Mouse (Mus musculus): Measurements from ENCODE around the gene Lmna. TPM values are rescaled to one million over a fixed set of nuclear protein-coding genes. Genes with fewer than 3 reads are reported as not detected.

Gene Lmna
- total and polyA plus RNA-seq, 2 experiments from 2014 or later: 59.7 to 61.1 TPM

DNA sequence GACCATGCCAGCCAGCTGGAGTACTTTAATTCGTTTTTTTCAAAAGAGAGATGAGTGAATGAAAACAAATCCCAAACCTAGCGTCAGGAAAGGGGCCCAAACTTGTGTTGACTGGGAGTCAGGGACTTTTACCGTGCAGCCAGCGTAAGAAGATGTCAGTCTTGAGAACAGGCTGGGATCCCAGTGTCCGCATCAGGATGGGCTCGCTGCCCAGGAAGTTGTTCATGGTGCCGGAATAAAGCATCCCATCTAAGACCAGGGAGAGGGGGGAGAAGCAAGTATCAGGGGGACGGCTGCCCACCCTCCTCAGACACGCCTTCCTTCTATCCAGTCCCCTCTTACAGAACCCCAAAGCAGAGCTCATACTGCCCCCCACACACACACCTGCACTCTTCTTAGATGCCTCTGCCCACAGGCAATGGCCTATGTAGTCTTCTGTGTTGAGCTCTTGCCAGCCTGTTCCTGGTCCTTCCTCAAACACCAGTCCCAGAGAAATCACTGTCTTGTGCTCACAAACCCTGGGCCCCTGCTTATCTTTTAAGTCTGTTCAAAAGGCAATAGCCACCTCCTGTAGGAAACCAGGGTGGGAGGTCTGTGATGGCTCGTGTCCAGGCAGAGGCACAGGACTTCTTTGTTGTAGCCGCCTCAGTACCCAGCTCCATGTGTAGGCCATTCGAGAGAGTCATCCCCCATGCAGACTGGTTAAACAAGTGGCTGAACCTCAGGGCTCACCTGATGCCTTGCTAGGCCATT lies 59.2 kb downstream of the Lmna start:
- ATAC-seq (peak; percentile 34; the same call in 1 of the 2 replicates), DNase-seq (ENCODE audit: low spot score) (peak; percentile 42)
- Histone ChIP-seq H3K9me3 (ENCODE audit: low read length) (no peaks in the 10 kb centered on the region), H3K4me3 (ENCODE audit: low read length) (no peak overlapping the region), H3K27me3 (ENCODE audit: insufficient read depth, low read length) (no peaks in the 10 kb centered on the region), H3K4me2 (ENCODE audit: low read depth, low read length) (no peak overlapping the region), H3K4me1 (ENCODE audit: insufficient read depth, low read length) (0 out of 2 replicates have a peak, but pooled peaks cover 4% of the 10 kb centered on the region), H3K27ac (no peak overlapping the region), H3K9ac (replicated peaks; ENCODE audit: low read length) (no peak overlapping the region), H3K36me3 (ENCODE audit: insufficient read depth, low read length) (peaks cover 10% of the 10 kb centered on the region; the same call in 1 of the 2 replicates)
- WGBS: 55% methylated on average over 12 of the region's 12 CpGs
- TF ChIP-seq CTCF (IDR thresholded peaks at IDR 0.05; ENCODE audit: low read depth): no peak

DNA sequence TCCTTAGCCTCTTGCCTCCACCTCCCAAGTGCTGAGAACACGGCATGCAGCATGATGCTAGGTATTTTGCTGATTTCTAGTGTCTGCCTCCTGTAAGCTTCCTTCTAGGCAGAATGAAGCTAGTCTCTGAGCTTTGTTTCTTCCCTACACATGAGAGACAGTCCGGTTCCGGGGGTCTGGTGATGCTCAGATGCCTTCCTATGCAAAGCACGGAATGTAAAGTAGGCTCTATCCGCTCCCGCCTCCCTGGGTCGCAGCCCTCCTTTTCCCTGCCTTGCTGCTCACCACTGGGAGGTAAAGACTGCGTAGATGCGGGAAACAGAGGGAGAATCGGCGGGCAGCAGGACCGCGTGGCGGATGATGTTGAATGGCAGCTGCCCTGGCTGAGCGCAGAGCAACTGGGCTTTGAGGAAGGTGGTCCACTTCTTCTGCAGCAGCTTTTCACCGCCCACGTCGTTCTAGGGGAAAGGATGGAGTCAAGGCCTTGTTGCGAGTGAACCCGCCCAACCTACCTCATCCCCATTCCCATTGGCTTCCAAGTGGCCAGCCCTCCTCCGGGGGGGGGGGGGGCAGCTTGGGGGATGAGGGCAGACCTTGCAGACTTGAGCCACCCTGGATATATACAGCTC lies 60.2 kb downstream of the Lmna start:
- DNase-seq (ENCODE audit: low spot score) (peak; percentile 53), ATAC-seq (peak; percentile 66)
- Histone ChIP-seq H3K4me3 (ENCODE audit: low read length) (no peak overlapping the region), H3K27me3 (ENCODE audit: insufficient read depth, low read length) (no peaks in the 10 kb centered on the region), H3K9me3 (ENCODE audit: low read length) (no peaks in the 10 kb centered on the region), H3K36me3 (ENCODE audit: insufficient read depth, low read length) (peaks cover 10% of the 10 kb centered on the region; the same call in 1 of the 2 replicates), H3K27ac (no peak overlapping the region), H3K9ac (replicated peaks; ENCODE audit: low read length) (no peak overlapping the region), H3K4me1 (ENCODE audit: insufficient read depth, low read length) (0 out of 2 replicates have a peak, but pooled peaks cover 4% of the 10 kb centered on the region), H3K4me2 (ENCODE audit: low read depth, low read length) (peak overlapping the region; percentile 43)
- no peak for TF ChIP-seq CTCF (IDR thresholded peaks at IDR 0.05; ENCODE audit: low read depth)
- WGBS: 11% methylated on average over 21 of the region's 21 CpGs

DNA sequence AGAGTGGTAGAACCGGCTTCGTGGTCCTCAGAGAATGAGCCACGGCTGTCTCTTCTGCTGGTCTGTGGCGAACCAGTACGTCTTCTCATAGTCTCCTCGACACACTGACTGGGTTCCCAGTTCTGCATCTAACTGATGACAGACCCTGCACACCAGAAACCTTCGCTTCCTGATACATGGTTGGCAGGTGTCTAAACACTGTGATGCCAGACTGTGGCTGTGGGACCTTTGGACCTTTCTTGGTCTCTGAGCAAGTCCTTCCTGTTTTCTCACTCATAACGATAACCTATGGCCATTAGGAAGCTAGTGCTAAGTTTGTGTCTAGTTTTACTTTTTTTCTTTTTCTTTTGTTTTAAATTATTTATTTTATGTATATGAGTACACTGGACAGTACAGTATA lies 61.3 kb downstream of the Lmna start:
- Histone ChIP-seq H3K9me3 (ENCODE audit: low read length) (no peaks in the 10 kb centered on the region), H3K36me3 (ENCODE audit: insufficient read depth, low read length) (peaks cover 10% of the 10 kb centered on the region; the same call in 1 of the 2 replicates), H3K4me1 (ENCODE audit: insufficient read depth, low read length) (0 out of 2 replicates have a peak, but pooled peaks cover 4% of the 10 kb centered on the region), H3K9ac (replicated peaks; ENCODE audit: low read length) (no peak overlapping the region), H3K27me3 (ENCODE audit: insufficient read depth, low read length) (no peaks in the 10 kb centered on the region), H3K27ac (no peak overlapping the region), H3K4me3 (ENCODE audit: low read length) (no peak overlapping the region), H3K4me2 (ENCODE audit: low read depth, low read length) (no peak overlapping the region)
- WGBS: 94% methylated on average over 8 of the region's 8 CpGs
- no peak for TF ChIP-seq CTCF (IDR thresholded peaks at IDR 0.05; ENCODE audit: low read depth)
- DNase-seq (ENCODE audit: low spot score) (no peak), ATAC-seq (no peak)

DNA sequence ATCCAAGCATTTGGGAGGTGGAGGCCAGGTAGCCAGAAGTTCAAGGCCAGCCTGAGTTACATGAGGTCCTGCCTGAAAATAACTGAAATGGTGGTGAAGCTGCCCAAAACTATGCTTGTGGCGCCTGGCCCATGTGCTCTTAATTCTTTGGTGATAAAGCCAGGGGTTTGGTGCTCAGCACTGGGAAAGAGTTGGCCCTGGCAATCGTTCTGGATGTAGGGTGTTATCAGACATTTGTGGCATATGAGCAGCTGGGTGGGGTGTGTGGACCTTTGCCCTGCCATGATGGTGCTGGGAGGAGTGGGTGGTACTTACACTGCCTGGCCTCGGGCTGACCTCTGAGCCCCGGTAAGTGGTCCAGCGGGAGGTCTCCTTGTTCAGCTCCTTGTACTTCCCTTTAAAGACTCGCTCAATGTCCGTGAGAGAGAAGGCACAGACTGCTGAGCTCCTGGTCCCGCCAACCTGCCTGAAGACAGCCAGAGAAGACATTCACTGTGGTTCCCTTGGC lies 62.0 kb downstream of the Lmna start:
- H3K27me3 ChIP-seq (ENCODE audit: insufficient read depth, low read length): no peaks in the 10 kb centered on the region
- no peak overlapping the region for H3K4me2 ChIP-seq (ENCODE audit: low read depth, low read length)
- TF ChIP-seq CTCF (IDR thresholded peaks at IDR 0.05; ENCODE audit: low read depth): no peak
- H3K4me1 ChIP-seq (ENCODE audit: insufficient read depth, low read length): 0 out of 2 replicates have a peak, but pooled peaks cover 4% of the 10 kb centered on the region
- H3K36me3 ChIP-seq (ENCODE audit: insufficient read depth, low read length): peaks cover 7% of the 10 kb centered on the region; the same call in 1 of the 2 replicates
- no peak overlapping the region for H3K4me3 ChIP-seq (ENCODE audit: low read length)
- no peak overlapping the region for H3K9ac ChIP-seq (replicated peaks; ENCODE audit: low read length)
- 55% methylated on average over 8 of the region's 8 CpGs for WGBS
- no peak overlapping the region for H3K27ac ChIP-seq
- ATAC-seq (no peak), DNase-seq (ENCODE audit: low spot score) (no peak)
- H3K9me3 ChIP-seq (ENCODE audit: low read length): no peaks in the 10 kb centered on the region

DNA sequence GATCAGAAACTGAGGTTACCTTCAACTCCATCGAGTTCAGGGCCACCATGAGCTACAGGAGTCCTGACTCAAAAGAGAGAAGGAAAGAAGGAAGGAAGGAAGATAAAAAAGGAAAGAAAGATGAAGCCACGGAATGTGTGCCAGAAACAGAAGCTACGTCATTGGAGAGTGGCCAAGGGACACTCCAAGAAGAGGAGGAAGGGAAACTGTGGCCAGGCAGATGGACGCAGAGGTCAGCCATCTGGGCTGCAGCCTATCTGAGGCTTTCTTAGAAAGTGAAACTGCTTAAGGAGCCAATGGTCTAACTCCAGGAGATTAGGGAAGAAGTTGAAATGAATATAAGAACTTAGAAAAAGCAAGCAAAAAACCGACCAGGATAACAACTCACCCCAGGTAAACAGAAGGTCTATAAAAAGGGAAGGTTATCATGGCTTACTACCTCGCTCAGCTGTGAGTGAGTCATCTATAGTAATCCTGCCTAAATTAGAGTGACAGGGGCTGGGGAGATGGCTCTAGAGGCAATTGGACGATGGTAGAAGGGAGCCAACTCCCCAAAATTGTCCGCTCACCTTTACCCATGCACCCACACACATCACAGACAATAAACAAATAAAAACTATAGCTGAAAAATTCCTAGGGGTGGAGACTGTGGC lies 63.2 kb downstream of the Lmna start:
- 0 out of 2 replicates have a peak, but pooled peaks cover 4% of the 10 kb centered on the region for H3K4me1 ChIP-seq (ENCODE audit: insufficient read depth, low read length)
- WGBS: 76% methylated on average over 8 of the region's 8 CpGs
- DNase-seq (ENCODE audit: low spot score) (no peak), ATAC-seq (no peak)
- no peak for TF ChIP-seq CTCF (IDR thresholded peaks at IDR 0.05; ENCODE audit: low read depth)
- peaks cover 2% of the 10 kb centered on the region; the same call in 1 of the 2 replicates for H3K36me3 ChIP-seq (ENCODE audit: insufficient read depth, low read length)
- H3K9ac ChIP-seq (replicated peaks; ENCODE audit: low read length): no peak overlapping the region
- H3K4me3 ChIP-seq (ENCODE audit: low read length): no peak overlapping the region
- H3K4me2 ChIP-seq (ENCODE audit: low read depth, low read length): no peak overlapping the region
- no peak overlapping the region for H3K27ac ChIP-seq
- H3K9me3 ChIP-seq (ENCODE audit: low read length): no peaks in the 10 kb centered on the region
- no peaks in the 10 kb centered on the region for H3K27me3 ChIP-seq (ENCODE audit: insufficient read depth, low read length)

DNA sequence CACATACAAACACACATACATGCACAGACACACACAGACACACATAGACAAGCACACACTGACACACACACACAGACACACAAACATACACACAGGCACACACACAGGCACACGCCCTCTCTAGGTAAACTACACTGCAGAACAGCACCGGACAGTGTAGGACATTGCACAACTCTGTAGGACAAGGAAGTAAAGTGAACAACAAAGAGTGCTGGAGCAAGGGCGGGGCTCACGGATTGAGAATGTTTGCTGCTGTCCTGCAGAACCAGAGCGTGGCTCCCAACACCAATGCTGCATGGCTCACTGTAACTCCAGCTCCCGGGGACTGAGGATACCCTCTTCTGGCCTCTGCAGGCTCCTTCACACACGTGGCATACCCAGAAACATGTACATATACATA lies 66.9 kb downstream of the Lmna start:
- H3K9me3 ChIP-seq (ENCODE audit: low read length): no peaks in the 10 kb centered on the region
- DNase-seq (ENCODE audit: low spot score): no peak
- no peak overlapping the region for H3K4me3 ChIP-seq (ENCODE audit: low read length)
- peaks cover 11% of the 10 kb centered on the region for H3K36me3 ChIP-seq (ENCODE audit: insufficient read depth, low read length)
- H3K4me1 ChIP-seq (ENCODE audit: insufficient read depth, low read length): peaks cover 5% of the 10 kb centered on the region; the same call in 1 of the 2 replicates
- 73% methylated on average over 7 of the region's 7 CpGs for WGBS
- ATAC-seq: no peak
- TF ChIP-seq CTCF (IDR thresholded peaks at IDR 0.05; ENCODE audit: low read depth): no peak
- no peak overlapping the region for H3K9ac ChIP-seq (replicated peaks; ENCODE audit: low read length)
- H3K4me2 ChIP-seq (ENCODE audit: low read depth, low read length): no peak overlapping the region
- no peaks in the 10 kb centered on the region for H3K27me3 ChIP-seq (ENCODE audit: insufficient read depth, low read length)
- no peak overlapping the region for H3K27ac ChIP-seq

All from hindbrain, postnatal 0 days (tissue).